Mouse (Mus musculus) myocyte (in vitro differentiated cells): ENCODE measurements around the gene Fndc3b. TPM values are rescaled to one million over a fixed set of nuclear protein-coding genes. Genes with fewer than 3 reads are reported as not detected.

ENCODE experiments used
- H3K27me3 ChIP-seq: one replicate; pipeline ENCODE4 v1.6.1; 2011; ENCODE audit not compliant: control insufficient read depth, insufficient read depth, insufficient read length
- H3K36me3 ChIP-seq: one replicate; pipeline ENCODE4 v1.6.1; 2011; ENCODE audit not compliant: control insufficient read depth, insufficient read depth
- H3K4me2 ChIP-seq: one replicate; pipeline ENCODE4 v1.6.1; 2011; ENCODE audit warnings: low read depth, control low read depth
- H3K4me3 ChIP-seq: one replicate; pipeline ENCODE4 v1.5.1; 2011; ENCODE audit warnings: mild to moderate bottlenecking, control low read depth, moderate library complexity
- H3K79me2 ChIP-seq: one replicate; pipeline ENCODE4 v1.6.1; 2011; ENCODE audit not compliant: control insufficient read depth, insufficient read depth
- H3ac ChIP-seq: one replicate; pipeline ENCODE4 v1.6.1; 2011; ENCODE audit not compliant: control insufficient read depth, insufficient read length
- CEBPB ChIP-seq: IDR thresholded peaks from 2 replicates; pipeline ENCODE4 v1.6.1; 2011; ENCODE audit warnings: mild to moderate bottlenecking, moderate library complexity; ENCODE audit not compliant: poor library complexity, insufficient read depth, severe bottlenecking
- E2F4 ChIP-seq: IDR thresholded peaks from one replicate; pipeline ENCODE4 v1.6.1; 2011; ENCODE audit warnings: mild to moderate bottlenecking, control low read depth, moderate library complexity; ENCODE audit not compliant: insufficient read depth
- MAX ChIP-seq: IDR thresholded peaks from one replicate; pipeline ENCODE4 v1.6.1; 2011; ENCODE audit warnings: low read depth, mild to moderate bottlenecking, control low read depth
- MYOD1 ChIP-seq, 3 experiments: IDR thresholded peaks; one replicate each; pipeline ENCODE4 v1.6.1; 2011; ENCODE audit warnings: control low read depth in 2 of 3, low read depth in 2 of 3, mild to moderate bottlenecking in 2 of 3, moderate library complexity in 1 of 3; ENCODE audit not compliant: insufficient read length in 2 of 3, control insufficient read depth in 1 of 3
- MYOG ChIP-seq, 3 experiments: IDR thresholded peaks; one replicate each; pipeline ENCODE4 v1.6.1; 2011; ENCODE audit warnings: control low read depth in 2 of 3, low read depth in 2 of 3, mild to moderate bottlenecking in 2 of 3; ENCODE audit not compliant: insufficient read length in 2 of 3, control insufficient read depth in 1 of 3, insufficient read depth in 1 of 3
- POLR2A ChIP-seq: IDR thresholded peaks from one replicate; pipeline ENCODE4 v1.6.1; 2011; ENCODE audit warnings: low read depth, mild to moderate bottlenecking, control low read depth, moderate library complexity; ENCODE audit not compliant: insufficient read length
- POLR2AphosphoS2 ChIP-seq: IDR thresholded peaks from one replicate; pipeline ENCODE4 v1.6.1; 2011; ENCODE audit warnings: low read depth, control low read depth; ENCODE audit not compliant: insufficient read length
- REST ChIP-seq: IDR thresholded peaks from one replicate; pipeline ENCODE4 v1.6.1; 2011; ENCODE audit warnings: mild to moderate bottlenecking, control low read depth, moderate library complexity; ENCODE audit not compliant: insufficient read depth, insufficient read length
- SRF ChIP-seq: IDR thresholded peaks from one replicate; pipeline ENCODE4 v1.6.1; 2011; ENCODE audit warnings: low read depth; ENCODE audit not compliant: control insufficient read depth, insufficient read length
- TCF12 ChIP-seq: IDR thresholded peaks from one replicate; pipeline ENCODE4 v1.6.1; 2011; ENCODE audit warnings: mild to moderate bottlenecking, control low read depth; ENCODE audit not compliant: poor library complexity, insufficient read depth, severe bottlenecking
- TCF3 ChIP-seq: IDR thresholded peaks from one replicate; pipeline ENCODE4 v1.6.1; 2011; ENCODE audit warnings: low read depth, control low read depth; ENCODE audit not compliant: insufficient read length
- USF1 ChIP-seq: IDR thresholded peaks from one replicate; pipeline ENCODE4 v1.6.1; 2011; ENCODE audit warnings: low read depth, mild to moderate bottlenecking, control low read depth, moderate library complexity
- polyA plus RNA-seq: library from polyadenylated mRNA; unstranded; fragments of >200 nt; fragmentation: generic; extraction: Trizol; gene quantifications from one replicate; pipeline ENCODE4 v1.2.1, GENCODE M21; 2012; ENCODE audit warnings: missing spikeins

Fndc3b gene
- polyA plus RNA-seq, 1 experiment: 25.8 TPM

DNA sequence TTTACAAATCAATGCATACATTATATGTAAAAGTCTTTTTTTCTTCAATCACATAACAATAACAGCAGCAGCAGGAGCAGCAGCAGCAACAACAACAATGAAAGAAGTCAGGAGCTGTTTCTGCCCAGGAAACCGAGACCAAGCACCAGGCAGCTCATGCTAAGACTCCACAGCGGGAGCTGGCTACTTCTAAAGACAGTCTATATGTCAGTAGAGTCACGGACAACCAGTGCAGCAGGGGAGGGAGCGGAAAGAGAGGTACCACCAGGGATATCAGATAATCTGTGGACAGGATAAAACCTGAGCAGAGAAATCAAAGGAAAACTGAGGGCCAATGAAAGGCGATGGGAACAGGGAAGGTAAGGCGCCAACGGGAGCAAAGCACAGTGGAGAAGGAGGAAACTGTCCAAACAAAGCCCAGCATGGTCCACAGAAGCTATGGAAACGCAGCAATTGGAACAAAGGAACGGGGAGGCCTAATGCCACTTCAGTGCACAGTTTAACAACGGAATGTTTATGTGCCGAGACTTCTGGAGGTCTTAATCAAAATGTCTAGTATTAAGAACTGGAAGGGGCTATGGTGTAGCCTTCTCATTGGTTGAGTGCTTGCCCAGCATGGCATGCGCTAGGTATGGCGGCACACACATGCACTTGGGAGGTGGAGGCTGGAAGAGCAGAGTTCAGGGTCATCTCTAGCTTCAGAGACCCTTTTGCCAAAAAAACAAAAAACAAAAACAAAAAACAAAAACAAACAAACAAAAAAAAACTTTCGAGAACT, 215.6 kb downstream of the Fndc3b start:
- Histone ChIP-seq H3ac (no peak overlapping the region), H3K79me2 (no peaks in the 10 kb centered on the region), H3K4me3 (no peak overlapping the region), H3K27me3 (no peaks in the 10 kb centered on the region), H3K36me3 (peaks cover 36% of the 10 kb centered on the region), H3K4me2 (no peak overlapping the region)
- no peak for TF ChIP-seq CEBPB
- no peak for TF ChIP-seq REST
- TF ChIP-seq E2F4: no peak
- TF ChIP-seq MAX: no peak
- TF ChIP-seq POLR2AphosphoS2: no peak
- no peak for TF ChIP-seq TCF12
- no peak for TF ChIP-seq MYOG (IDR thresholded peaks at IDR 0.05; ENCODE audit: control insufficient read depth in 1 of 3, insufficient read depth in 1 of 3, insufficient read length in 2 of 3, low read depth in 2 of 3)
- TF ChIP-seq MYOD1 (IDR thresholded peaks at IDR 0.05; ENCODE audit: control insufficient read depth in 1 of 3, insufficient read length in 2 of 3, low read depth in 2 of 3): no peak
- TF ChIP-seq TCF3: no peak
- no peak for TF ChIP-seq USF1
- no peak for TF ChIP-seq SRF
- TF ChIP-seq POLR2A: no peak

DNA sequence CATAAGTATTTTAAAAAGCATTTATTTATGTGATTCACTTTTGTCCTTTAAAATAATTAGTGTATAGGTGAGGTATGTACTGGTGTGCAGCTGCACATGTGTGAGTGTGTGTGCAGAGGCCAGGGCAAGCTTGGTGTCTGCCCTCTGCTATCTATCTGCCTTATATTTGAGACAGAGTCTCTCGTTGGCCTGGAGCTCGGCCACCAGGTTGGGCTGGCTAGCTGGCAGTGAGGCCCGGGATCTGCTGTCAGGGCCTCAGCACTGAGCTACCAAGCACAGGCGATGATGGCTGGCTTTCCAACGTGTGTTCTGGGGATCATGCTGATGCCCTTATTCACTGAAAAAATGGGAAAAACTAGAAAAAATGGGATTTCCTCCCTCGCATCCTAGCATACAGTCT, 216.4 kb downstream of the Fndc3b start:
- H3K79me2 ChIP-seq: no peaks in the 10 kb centered on the region
- no peak overlapping the region for H3K4me2 ChIP-seq
- TF ChIP-seq POLR2A: no peak
- TF ChIP-seq POLR2AphosphoS2: no peak
- no peak for TF ChIP-seq USF1
- H3K4me3 ChIP-seq: no peak overlapping the region
- H3ac ChIP-seq: no peak overlapping the region
- no peaks in the 10 kb centered on the region for H3K27me3 ChIP-seq
- peaks cover 41% of the 10 kb centered on the region for H3K36me3 ChIP-seq

DNA sequence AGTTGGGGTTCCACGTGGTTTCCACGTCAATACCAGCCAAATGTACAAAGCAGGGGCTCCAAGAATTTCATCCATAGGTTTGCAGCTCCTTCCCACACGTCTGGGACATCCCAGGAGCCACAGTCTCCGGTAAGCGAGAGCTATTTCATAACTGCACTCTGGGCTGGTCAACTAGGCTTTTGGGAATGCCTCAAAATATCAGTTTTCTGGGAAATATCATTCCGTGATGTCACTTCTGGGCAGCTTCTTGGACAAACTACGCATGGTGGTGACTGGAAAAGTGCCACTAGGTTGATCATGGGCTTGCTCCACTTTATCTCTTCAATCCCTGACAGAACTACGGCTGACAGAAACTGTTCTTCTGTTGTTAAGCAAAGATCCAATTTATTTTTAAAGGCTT, 217.0 kb downstream of the Fndc3b start:
- no peak for TF ChIP-seq MAX
- TF ChIP-seq CEBPB: no peak
- TF ChIP-seq MYOD1 (IDR thresholded peaks at IDR 0.05; ENCODE audit: control insufficient read depth in 1 of 3, insufficient read length in 2 of 3, low read depth in 2 of 3): no peak
- no peak for TF ChIP-seq SRF
- TF ChIP-seq POLR2AphosphoS2: no peak
- no peak for TF ChIP-seq POLR2A
- no peak for TF ChIP-seq USF1
- no peak for TF ChIP-seq TCF3
- no peak for TF ChIP-seq TCF12
- no peak for TF ChIP-seq MYOG (IDR thresholded peaks at IDR 0.05; ENCODE audit: control insufficient read depth in 1 of 3, insufficient read depth in 1 of 3, insufficient read length in 2 of 3, low read depth in 2 of 3)
- no peak for TF ChIP-seq E2F4
- TF ChIP-seq REST: no peak
- no peak overlapping the region for H3ac ChIP-seq
- no peaks in the 10 kb centered on the region for H3K27me3 ChIP-seq
- peaks cover 36% of the 10 kb centered on the region for H3K36me3 ChIP-seq
- H3K4me3 ChIP-seq: no peak overlapping the region
- H3K79me2 ChIP-seq: no peaks in the 10 kb centered on the region
- H3K4me2 ChIP-seq: no peak overlapping the region

DNA sequence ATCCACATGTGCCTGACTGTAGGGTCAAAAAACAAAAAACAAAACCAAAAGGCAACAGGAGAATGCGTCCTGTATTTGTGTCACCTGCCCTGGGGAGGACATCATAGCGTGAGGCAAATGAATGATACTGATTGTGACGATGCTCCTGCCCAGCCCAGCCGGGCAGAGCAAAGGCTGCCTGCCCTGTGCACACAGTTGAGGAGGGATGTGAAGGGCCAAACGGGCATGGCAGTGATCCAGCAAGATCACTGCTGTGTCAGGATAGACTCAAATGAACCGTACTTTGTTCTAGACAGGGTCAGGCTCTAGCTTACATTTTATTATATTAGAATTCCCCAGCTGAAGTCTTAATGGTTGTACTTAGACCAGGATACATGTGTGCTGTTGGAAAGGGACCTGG, 219.3 kb downstream of the Fndc3b start:
- no peak overlapping the region for H3K4me2 ChIP-seq
- H3K36me3 ChIP-seq: peaks cover 41% of the 10 kb centered on the region
- H3ac ChIP-seq: no peak overlapping the region
- no peaks in the 10 kb centered on the region for H3K79me2 ChIP-seq
- H3K27me3 ChIP-seq: no peaks in the 10 kb centered on the region
- no peak for TF ChIP-seq MYOG (IDR thresholded peaks at IDR 0.05; ENCODE audit: control insufficient read depth in 1 of 3, insufficient read depth in 1 of 3, insufficient read length in 2 of 3, low read depth in 2 of 3)
- no peak overlapping the region for H3K4me3 ChIP-seq

DNA sequence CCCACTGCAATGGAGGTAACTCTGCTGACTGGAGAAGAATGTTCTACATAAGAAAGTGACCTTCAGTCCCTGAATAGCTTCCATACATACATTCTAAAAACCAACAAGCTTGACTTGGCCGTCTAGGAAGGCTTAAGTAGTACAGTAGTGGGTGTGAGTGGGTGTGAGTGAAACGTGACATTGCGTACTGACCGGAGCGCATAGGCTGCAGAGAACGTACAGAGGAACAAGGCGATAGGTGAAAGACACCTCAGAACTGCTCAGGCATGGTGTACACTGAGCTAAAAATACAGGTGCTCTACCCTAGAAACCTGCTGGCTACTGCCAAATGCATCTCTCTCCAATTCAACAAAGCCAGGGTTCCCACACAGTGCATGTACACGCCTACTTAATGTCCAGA, 219.7 kb downstream of the Fndc3b start:
- Histone ChIP-seq H3K4me3 (no peak overlapping the region), H3K4me2 (no peak overlapping the region), H3K79me2 (no peaks in the 10 kb centered on the region), H3K27me3 (no peaks in the 10 kb centered on the region), H3K36me3 (peaks cover 41% of the 10 kb centered on the region), H3ac (no peak overlapping the region)
- no peak for TF ChIP-seq MAX
- no peak for TF ChIP-seq CEBPB
- no peak for TF ChIP-seq SRF
- TF ChIP-seq MYOG (IDR thresholded peaks at IDR 0.05; ENCODE audit: control insufficient read depth in 1 of 3, insufficient read depth in 1 of 3, insufficient read length in 2 of 3, low read depth in 2 of 3): no peak
- no peak for TF ChIP-seq REST
- no peak for TF ChIP-seq POLR2AphosphoS2
- TF ChIP-seq USF1: no peak
